Mouse (Mus musculus) forebrain, embryonic 10.5 days (tissue): ENCODE measurements around the gene Tctex1d4. TPM values are rescaled to one million over a fixed set of nuclear protein-coding genes. Genes with fewer than 3 reads are reported as not detected.

Experiments used
- DNase-seq: peaks from one replicate; pipeline ENCODE4 v3.0.0-alpha.2; 2017; ENCODE audit warnings: low spot score; ENCODE audit errors: extremely low spot score
- H3K27ac ChIP-seq: fragments of 300-500 bp; sonication (generic); 2 replicates; pipeline ENCODE4 v1.5.1; 2016; ENCODE audit warnings: mild to moderate bottlenecking
- H3K27me3 ChIP-seq: fragments of 300-500 bp; sonication (generic); 2 replicates; pipeline ENCODE4 v1.6.1; 2016; ENCODE audit warnings: mild to moderate bottlenecking; ENCODE audit not compliant: poor library complexity, severe bottlenecking
- H3K36me3 ChIP-seq: fragments of 300-500 bp; sonication (generic); replicated peaks from 2 replicates; pipeline ENCODE4 v1.6.1; 2016; ENCODE audit warnings: mild to moderate bottlenecking, moderate library complexity
- H3K4me1 ChIP-seq: fragments of 300-500 bp; sonication (generic); 2 replicates; pipeline ENCODE4 v1.6.1; 2016
- H3K4me3 ChIP-seq: fragments of 300-500 bp; sonication (generic); 2 replicates; pipeline ENCODE4 v1.5.1; 2016; ENCODE audit warnings: mild to moderate bottlenecking, moderate library complexity
- H3K9me3 ChIP-seq: fragments of 300-500 bp; sonication (generic); 2 replicates; pipeline ENCODE4 v1.6.1; 2016; ENCODE audit warnings: mild to moderate bottlenecking, moderate library complexity
- WGBS: fragments of 180-500 bp; shearing (Covaris S2); methylation state at CpG from one replicate; pipeline ENCODE4 v1.1.7; 2016; 5-methylcytosine and 5-hydroxymethylcytosine counted together
- polyA plus RNA-seq: library from polyadenylated mRNA; unstranded; fragments of >200 nt; fragmentation: Nextera tagmentation; extraction: Ambion mirVana; gene quantifications from 2 replicates; pipeline ENCODE4 v1.2.1, GENCODE M21; 2016

Gene Tctex1d4
- polyA plus RNA-seq, 1 experiment from 2014 or later = not detected

GRCm38 (mm10) chr4:117149291-117150211 lies 23.0 kb downstream of the Tctex1d4 start:
- Histone ChIP-seq H3K36me3 (peaks cover 68% of the 10 kb centered on the region), H3K27ac (no peak overlapping the region), H3K4me3 (no peak overlapping the region), H3K4me1 (peaks cover 24% of the 10 kb centered on the region), H3K27me3 (no peaks in the 10 kb centered on the region), H3K9me3 (no peaks in the 10 kb centered on the region)
- DNase-seq = no peak
- 77% methylated on average over 6 of the region's 6 CpGs for WGBS

DNA sequence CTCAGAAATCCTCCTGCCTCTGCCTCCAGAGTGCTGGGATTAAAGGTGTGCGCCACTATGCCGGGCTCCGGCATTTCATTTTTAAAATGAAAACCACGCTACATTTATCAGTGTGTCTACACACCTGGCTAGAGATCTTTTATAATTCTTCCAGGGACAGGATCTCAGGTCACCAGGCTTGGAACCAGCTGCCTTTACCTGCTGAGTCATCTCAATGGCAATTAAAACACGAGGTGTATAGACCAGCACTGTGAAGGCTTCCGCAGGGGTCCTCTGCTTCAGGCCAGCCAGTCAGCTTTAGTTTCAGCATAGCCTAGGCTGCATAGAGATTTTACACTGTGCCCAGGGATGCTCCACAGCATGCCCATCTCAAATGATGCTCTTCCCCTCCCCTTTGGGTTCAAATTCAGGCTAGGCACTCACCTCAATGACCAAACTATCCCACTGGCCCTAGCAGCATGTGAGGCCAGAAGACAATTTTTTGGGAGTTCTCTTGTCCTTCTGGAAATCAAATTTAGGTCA lies 23.7 kb downstream of the Tctex1d4 start:
- Histone ChIP-seq H3K27ac (no peak overlapping the region), H3K27me3 (no peaks in the 10 kb centered on the region), H3K4me3 (no peak overlapping the region), H3K9me3 (no peaks in the 10 kb centered on the region), H3K4me1 (peaks cover 31% of the 10 kb centered on the region), H3K36me3 (peaks cover 75% of the 10 kb centered on the region)
- no peak for DNase-seq
- 89% methylated on average over 6 of the region's 6 CpGs for WGBS

GRCm38 (mm10) chr4:117151416-117151815 lies 24.8 kb downstream of the Tctex1d4 start:
- H3K36me3 ChIP-seq = peaks cover 76% of the 10 kb centered on the region
- WGBS = 83% methylated on average over 1 of the region's 1 CpGs
- H3K27me3 ChIP-seq = no peaks in the 10 kb centered on the region
- peaks cover 27% of the 10 kb centered on the region for H3K4me1 ChIP-seq
- H3K9me3 ChIP-seq = no peaks in the 10 kb centered on the region
- no peak for DNase-seq
- H3K4me3 ChIP-seq = no peak overlapping the region
- H3K27ac ChIP-seq = no peak overlapping the region

DNA sequence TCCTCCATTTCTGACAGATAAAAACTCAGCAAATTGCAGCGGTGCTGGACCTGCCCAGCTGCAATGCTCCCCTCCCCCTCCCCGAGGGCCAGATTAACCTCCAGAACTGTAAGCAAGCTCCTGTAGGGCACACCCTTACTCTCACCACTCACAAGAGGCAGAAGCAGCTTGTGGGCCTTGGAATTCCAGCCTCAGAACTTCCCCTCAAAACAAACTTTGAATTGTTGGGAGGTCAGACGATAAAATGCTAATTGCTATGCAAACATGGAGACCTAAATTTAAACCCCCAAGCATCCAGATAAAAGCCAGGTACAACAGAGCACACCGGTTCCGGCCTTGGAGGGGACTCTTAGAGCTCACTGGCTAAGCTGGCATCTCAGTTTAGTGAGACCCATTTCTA lies 26.1 kb downstream of the Tctex1d4 start:
- Histone ChIP-seq H3K4me1 (peaks cover 27% of the 10 kb centered on the region), H3K9me3 (no peaks in the 10 kb centered on the region), H3K27ac (no peak overlapping the region), H3K4me3 (peak overlapping the region; percentile 99; the same call in 1 of the 2 replicates), H3K27me3 (no peaks in the 10 kb centered on the region), H3K36me3 (peaks cover 76% of the 10 kb centered on the region)
- no peak for DNase-seq
- 85% methylated on average over 5 of the region's 5 CpGs for WGBS

- H3K9me3 ChIP-seq = no peaks in the 10 kb centered on the region
- H3K4me3 ChIP-seq = peak overlapping the region; percentile 99
- H3K27me3 ChIP-seq = no peaks in the 10 kb centered on the region
- peaks cover 70% of the 10 kb centered on the region for H3K36me3 ChIP-seq
- peaks cover 27% of the 10 kb centered on the region for H3K4me1 ChIP-seq
- DNase-seq = no peak
- WGBS = 3% methylated on average over 44 of the region's 44 CpGs
- peak overlapping the region; percentile 99 for H3K27ac ChIP-seq
Observed at GRCm38 (mm10) chr4:117155020-117155791, 28.6 kb downstream of the Tctex1d4 start.

DNA sequence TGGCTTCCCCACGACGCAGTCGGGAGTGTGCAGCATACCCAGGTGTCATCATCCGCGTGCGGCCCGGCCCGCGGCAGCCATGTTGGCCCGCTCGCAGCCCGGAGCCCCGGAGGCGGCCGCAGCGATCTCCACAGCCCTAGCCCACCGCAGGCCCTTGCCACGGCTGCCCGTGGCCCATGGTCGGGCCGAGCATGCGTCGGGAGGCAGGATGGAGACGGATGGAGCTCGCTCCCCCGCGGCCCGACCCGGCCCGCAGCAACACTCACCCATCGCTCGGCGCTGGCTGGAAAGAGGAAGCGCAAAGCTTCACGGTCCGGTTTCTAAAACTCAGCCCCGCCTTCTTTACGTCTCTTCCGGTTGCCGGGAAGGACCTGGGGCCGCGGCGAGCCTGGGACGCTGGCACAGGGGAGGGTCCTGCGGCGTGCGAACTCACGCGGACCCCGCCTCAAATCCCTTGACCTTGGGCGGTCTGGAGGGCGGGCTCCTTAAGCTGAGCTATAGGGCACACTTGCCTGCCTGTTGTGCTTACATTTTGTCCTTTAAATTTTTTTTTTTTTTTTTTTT lies 29.3 kb downstream of the Tctex1d4 start, which contains the start of gene Rps8:
Rps8 (minus strand) TSS at position 452 of the 564 bp plus-strand sequence.
- peak within 1 kb of the TSS; percentile 99 for H3K4me3 ChIP-seq
- peak within 1 kb of the TSS; percentile 99 for H3K27ac ChIP-seq
- peaks cover 70% of the 10 kb centered on the region for H3K36me3 ChIP-seq
- WGBS = under 1% methylated on average over 52 of the region's 52 CpGs
- H3K9me3 ChIP-seq = no peaks in the 10 kb centered on the region
- no peaks in the 10 kb centered on the region for H3K27me3 ChIP-seq
- peak; percentile 89 for DNase-seq
- H3K4me1 ChIP-seq = peaks cover 27% of the 10 kb centered on the region

- no peak for DNase-seq
- Histone ChIP-seq H3K27me3 (no peaks in the 10 kb centered on the region), H3K4me3 (peak overlapping the region; percentile 99), H3K4me1 (peaks cover 27% of the 10 kb centered on the region), H3K9me3 (no peaks in the 10 kb centered on the region), H3K36me3 (peaks cover 70% of the 10 kb centered on the region), H3K27ac (peak overlapping the region; percentile 99)
- WGBS = 38% methylated on average over 6 of the region's 6 CpGs
Observed at GRCm38 (mm10) chr4:117156372-117156771, 29.8 kb downstream of the Tctex1d4 start.

DNA sequence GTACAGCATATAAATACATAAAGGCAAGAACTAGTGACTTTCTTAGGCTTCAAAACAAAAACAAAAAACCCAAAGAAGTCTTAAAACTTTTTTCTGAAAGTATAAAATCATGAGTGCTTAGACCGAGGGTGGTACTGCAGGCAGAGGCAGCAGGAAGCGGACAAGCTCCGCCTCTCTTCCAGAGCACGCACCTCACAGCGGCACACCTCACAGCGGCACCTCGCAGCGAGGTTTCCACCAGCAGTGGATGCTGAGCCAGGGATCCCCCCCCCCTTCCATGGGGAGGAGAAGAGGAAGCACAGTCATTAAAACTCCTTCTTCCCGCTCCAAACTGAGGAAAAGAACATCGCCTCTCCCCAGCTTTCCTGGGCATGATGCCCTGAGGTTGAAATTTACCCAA lies 33.1 kb downstream of the Tctex1d4 start:
- no peak for DNase-seq
- peaks cover 71% of the 10 kb centered on the region for H3K36me3 ChIP-seq
- H3K4me1 ChIP-seq = peaks cover 6% of the 10 kb centered on the region
- WGBS = 90% methylated on average over 10 of the region's 10 CpGs
- H3K27me3 ChIP-seq = no peaks in the 10 kb centered on the region
- H3K27ac ChIP-seq = no peak overlapping the region
- H3K9me3 ChIP-seq = no peaks in the 10 kb centered on the region
- no peak overlapping the region for H3K4me3 ChIP-seq

GRCm38 (mm10) chr4:117161183-117161582 lies 34.6 kb downstream of the Tctex1d4 start:
- H3K27me3 ChIP-seq = no peaks in the 10 kb centered on the region

DNA sequence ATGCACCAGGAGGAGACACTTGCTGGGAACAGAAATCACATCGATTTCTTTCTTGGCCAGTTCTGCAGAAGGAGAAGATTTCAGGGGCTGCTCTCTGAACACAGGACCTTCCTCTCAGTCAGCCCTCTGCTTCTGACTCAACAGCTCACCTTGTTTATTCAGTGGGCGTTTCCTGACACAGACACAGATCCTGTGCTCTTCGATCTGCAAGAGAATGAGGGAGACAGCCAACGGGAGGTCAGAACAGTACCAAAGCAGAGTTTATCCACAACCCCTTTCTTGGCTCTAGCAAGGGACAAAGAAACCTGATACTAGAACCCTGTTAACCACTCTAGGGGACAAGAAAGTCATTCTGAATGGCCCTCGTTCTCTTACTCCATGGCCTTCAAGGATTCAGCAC lies 43.3 kb downstream of the Tctex1d4 start:
- Histone ChIP-seq H3K27me3 (no peaks in the 10 kb centered on the region), H3K36me3 (peaks cover 100% of the 10 kb centered on the region), H3K4me3 (no peak overlapping the region), H3K27ac (no peak overlapping the region), H3K9me3 (no peaks in the 10 kb centered on the region), H3K4me1 (no peaks in the 10 kb centered on the region)
- WGBS = 92% methylated on average over 5 of the region's 5 CpGs
- DNase-seq = no peak

More at GRCm38 (mm10) chr4:117161183-117161582, 34.6 kb downstream of the Tctex1d4 start:
- no peaks in the 10 kb centered on the region for H3K4me1 ChIP-seq
- DNase-seq = no peak
- no peaks in the 10 kb centered on the region for H3K9me3 ChIP-seq
- H3K4me3 ChIP-seq = no peak overlapping the region
- WGBS = 81% methylated on average over 4 of the region's 4 CpGs
- no peak overlapping the region for H3K27ac ChIP-seq
- peaks cover 79% of the 10 kb centered on the region for H3K36me3 ChIP-seq
